Mouse (Mus musculus) left cerebral cortex, adult 9 months (tissue): Measurements from ENCODE around the gene Gm8094.
"Not testable (repeated sequence)": the region's sequence is repeated elsewhere in the genome, so short reads cannot be mapped to it uniquely, and the experiment has no call there.

Experiments used
- DNase-seq, 2 experiments: peaks; one replicate each; pipeline ENCODE4 v3.0.0; 2022; ENCODE audit warnings: low spot score in 2 of 2

The Gm8094 gene

DNA sequence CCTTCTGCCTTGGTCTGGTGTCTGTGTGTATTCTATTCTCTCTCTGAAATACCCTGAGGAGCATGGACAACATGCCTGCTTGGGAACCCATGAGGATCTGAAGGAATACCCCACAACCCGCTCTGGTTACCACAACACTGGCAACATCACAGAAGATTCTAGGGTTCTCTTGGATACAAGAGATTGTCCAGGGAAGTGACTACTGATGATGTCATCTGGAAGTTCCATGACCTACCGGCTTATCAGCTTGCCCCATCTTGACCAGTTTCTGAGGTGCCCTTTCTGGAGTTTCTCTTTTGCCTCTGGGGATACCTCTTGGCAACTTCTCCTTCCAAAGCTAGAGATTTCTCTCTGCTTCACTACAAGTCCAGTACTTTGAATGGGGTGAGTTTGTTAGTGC is at the start of gene Gm8094:
Gm8094 (minus strand) TSS at position 101 of the 400 bp plus-strand sequence.
- DNase-seq: not testable (repeated sequence)

DNA sequence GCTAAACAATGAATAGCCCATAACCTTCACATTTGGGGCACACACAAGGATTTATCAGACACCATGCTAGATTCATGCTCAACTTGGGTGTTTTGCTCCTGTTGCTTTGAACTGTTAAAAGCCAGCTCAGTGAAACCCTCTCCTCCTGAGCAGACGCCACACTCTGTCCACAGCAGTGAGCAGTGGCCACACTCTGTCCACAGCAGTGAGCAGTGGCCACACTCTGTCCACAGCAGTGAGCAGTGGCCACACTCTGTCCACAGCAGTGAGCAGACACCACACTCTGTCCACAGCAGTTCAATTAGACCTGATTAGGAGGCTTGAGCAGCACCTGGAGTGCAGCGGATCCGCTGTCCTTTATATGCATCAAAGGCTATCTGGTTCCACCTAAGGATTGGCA is 43.2 kb upstream of the Gm8094 start:
- DNase-seq: not testable (repeated sequence)

DNA sequence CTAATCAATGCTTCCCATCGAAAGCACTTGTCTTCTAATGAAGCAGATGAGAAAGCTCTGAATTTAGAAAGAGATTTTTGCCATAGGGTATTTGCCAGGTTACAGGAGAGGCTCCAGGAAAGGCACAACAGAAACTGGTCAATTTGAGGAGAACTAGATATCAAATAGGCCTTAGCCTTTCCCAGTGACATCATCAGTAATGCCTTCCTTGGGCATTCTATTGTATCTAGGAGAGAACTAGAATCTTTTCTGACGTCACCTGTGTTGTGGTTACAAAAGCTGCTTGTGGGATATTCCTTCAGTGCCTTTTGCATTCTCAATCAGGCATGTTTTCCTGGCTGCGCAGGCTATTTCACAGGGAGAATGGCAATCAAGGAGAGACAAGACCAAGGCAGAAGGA is 23.9 kb upstream of the Gm8094 start, which contains the start of gene Gm8104:
Gm8104 (plus strand) TSS at position 301 of the 400 bp plus-strand sequence.
- not testable (repeated sequence) for DNase-seq

DNA sequence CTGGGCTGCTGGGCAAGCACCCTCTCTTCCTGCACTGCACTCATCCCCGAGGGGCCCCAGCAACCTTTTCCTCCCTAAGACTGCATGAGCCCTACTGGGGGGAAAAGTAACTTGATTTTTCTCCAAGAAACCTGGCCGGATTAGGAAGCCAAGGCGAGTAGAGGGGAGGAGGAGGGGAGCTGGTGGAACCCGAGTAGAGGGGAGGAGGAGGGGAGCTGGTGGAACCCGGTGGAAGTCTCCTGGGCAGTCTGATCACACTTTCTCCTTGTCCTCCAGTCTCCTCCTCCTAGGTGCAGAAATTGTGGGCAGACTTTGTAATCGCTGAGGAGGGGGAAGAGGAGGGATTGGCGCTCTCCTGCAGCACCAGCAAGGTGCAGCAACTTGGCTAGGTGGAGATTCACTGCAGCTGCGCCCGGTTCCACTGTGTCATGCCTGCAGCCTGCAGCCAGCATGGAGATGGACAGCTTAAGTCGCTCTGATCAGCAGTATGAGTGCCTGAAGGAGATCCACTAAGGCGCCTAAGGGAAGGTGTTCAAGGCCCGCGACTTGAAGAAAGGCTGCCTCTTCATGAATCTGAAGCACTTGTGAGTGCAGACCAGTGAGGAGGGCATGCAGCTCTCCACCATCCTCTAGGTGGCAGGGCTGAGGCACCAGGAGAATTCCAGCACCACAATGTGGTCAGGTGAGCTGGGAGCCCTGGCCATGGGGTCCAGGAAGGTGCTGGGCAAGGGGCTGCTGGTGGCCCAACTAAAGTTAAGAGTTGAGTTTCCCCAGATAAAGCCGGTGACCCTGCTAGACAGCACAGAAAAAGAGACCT is 12.9 kb upstream of the Gm8094 start:
- DNase-seq: not testable (repeated sequence)

DNA sequence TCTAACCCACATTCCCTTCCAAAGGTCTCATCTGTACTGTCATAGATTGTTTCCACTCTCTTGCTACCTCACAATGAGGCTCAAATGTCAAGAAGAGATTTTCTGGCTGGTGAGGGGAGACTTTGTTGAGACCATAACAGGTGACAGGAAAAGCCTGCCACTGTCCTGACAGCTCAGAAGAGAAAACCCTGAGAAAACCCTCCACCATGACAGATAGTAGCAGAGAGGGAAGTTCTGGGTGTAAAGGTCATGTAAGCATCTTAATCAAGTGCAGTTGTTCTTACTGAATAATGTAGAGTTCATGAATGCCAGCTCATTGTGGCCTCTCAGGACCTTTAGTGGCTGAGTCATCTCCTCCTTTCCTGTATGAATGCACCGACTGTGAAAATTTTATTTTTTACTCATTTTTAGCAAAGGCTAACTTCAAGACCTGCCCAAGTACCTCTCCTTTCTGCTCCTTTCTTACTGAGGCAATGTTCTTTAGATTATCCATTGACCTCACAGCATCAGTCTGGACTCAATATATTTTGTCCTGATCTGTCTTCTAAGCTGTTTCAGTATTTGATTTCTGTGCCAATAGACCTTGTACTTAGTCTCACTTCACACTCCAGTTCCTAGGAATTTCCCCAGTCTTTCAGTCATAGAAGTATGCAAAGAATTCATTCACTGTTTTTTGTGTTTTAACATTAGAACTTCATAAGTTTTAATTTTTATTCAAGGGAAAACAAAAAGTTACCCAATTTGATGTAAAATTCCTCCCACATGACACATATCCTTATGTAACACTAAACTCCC is 8.7 kb upstream of the Gm8094 start:
- DNase-seq: peak in 1 of 2 experiments; percentile 13

DNA sequence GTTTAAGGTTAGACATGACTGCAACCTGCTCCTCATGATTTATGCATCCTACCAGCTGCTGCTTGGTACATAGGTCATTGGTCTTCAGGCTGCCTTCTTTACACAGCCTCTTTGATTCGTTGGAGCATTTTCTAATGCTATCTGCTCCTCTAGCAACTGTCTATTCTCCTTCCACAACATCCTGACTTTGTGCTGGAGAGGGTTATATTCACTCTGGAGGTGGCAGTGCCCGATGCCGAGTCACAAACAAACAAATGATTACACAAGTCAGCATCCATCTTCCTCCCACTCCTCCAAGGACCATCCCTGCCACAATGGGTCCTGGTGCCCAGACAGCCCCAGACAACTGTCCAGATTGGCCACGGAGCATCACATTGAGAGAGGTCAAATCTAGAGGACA is 16.3 kb downstream of the Gm8094 start:
- not testable (repeated sequence) for DNase-seq

DNA sequence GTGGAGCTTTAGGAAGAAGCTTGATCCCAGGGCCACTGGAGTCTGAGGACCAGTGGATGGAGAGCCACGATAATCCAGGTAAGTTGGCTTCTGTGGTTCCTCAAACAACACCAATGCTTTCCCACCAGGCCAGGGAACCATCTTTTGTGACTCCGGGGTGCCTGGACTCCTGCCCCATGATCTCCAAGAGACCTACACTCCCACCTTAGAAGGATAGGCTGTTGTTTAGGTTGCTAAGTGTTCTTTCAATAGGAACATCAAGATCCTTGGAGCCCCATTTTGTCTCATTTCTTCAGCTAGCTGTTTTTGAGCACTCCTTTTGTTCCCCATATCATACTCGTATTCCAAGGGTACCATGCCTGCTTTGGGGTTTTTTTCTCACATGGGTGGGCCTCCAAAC is 18.4 kb downstream of the Gm8094 start:
- not testable (repeated sequence) for DNase-seq
